Mouse (Mus musculus): ENCODE data around the gene 4921504E06Rik.

4921504E06Rik gene

DNA sequence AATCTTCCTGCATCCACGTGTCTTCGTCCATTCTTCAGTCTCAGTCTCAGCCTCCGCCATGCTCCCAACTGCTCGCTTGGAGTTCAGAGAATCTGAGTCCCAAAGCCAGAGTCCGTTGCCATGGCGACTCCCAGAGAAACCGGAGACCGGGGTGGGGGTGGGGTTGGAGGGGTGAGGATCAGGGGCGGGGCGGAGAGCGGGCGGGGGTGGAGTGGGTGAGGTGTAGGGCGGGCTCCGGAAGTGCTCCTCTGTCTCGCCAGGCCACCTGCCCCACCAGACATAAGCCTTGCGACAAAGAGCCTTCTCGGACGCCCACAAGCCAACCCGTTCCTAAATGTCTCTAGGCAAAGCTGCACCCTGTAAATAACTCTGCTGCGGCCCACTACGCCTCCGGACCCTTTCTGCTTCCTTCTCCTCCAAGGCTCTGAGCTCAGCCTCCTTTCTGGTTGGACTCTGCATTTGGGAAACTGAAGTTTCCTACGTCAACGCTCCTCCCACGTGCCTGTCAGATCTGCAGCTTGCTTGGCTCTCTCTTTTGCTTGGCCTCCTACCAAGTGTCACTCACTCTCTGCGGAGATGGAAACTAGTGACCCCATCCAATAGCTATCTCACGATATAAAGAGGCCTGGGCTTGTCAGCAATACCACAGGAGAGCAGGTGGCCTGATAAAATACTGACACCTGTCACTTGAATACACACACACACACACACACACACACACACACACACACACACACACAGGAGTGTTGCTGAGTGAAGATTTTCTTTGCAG, at the start of gene 4921504E06Rik:
Gene 4921504E06Rik, minus strand, starts transcription at position 94 of the 772 bp plus-strand sequence.
- DNase-seq (ENCODE audit: low spot score in 2 of 2) = peak; percentile 8 to 17

DNA sequence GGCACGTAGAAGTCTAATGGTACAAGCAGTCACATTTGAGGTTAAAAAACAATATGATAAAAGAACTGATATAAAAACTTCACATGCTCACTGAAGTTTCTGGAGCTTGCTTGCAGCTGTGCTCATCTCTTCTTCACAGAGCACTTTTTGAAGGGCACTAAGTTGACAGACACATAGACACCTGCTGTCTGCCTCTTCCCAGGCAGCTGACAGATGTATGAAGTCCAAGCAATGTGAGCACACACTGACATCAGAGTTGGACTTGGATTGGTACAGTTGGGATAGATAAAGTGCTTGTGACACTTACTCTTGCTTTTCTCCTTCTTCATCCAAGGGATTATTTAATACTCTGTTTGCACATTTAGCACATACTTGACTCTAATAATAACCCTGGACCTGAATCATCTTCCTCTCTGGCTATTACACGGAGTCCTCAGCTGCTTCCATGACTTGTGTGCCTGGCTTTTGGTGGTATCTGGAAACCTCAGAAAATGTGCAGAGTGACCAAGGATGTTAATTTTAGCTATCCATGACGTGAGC, 47.7 kb upstream of the 4921504E06Rik start:
- DNase-seq (ENCODE audit: low spot score in 2 of 2) = no peak

DNA sequence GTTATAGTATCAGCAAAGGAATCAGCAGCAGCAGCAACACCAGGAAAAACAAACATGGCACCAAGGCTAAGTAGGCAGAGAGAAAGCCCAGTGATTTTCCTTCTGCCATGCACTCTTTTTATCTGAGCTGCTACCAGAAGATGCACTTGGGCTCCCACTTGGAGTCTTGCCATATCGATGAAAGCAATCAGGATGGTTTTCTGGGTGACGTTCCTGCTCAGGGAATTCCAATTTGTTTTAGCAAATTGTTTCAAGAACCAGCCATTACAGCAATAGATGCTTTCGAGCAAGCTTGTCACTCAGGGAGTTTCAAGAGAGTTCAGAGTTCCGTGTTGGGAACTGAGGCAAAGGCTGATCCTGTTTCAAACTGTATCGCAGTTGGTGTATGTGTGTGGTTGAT, 47.1 kb upstream of the 4921504E06Rik start:
- DNase-seq (ENCODE audit: low spot score in 2 of 2) = no peak

GRCm38 (mm10) chr2:19599801-19600200, 46.1 kb upstream of the 4921504E06Rik start:
- DNase-seq (ENCODE audit: low spot score in 2 of 2) = no peak

DNA sequence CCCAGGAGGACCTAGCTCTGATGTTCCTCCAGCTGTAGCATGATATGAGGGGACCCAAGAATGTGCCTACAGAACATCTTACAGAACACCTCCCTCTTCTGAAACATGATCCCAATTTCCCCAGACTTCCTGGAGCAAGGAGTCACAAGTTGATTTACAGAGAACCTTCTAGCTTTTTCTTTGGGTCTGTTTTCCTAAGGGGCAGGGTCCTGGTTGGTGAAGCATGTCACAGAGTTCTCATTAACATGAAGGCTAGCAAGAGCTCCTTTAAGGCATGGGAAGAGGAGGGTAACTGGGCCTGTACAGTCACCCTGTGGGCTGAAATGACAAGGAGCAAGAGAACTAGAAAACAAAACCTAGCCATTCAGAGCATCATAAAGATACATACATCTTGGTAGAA, 43.3 kb upstream of the 4921504E06Rik start:
- DNase-seq (ENCODE audit: low spot score in 2 of 2) = no peak

DNA sequence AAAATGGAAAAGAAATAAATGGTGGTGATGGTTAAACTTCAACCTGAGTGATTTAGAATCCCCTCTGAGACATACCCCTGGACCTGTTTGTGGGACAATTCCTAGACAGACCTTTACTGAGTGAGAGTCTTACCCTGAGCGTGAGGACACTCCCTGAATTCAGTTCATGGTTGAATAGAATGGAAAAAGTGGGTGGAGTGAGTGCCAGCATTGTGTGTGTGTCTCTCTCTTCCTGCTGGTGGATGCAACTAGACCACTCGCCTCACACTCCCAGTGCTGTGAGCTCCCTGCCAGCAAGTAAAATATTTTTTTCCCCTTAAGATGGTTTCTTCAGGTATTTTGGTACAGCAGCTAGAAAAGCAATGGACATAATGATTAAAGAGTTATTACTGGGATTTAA, 42.7 kb upstream of the 4921504E06Rik start:
- no peak for DNase-seq (ENCODE audit: low spot score in 2 of 2)

DNA sequence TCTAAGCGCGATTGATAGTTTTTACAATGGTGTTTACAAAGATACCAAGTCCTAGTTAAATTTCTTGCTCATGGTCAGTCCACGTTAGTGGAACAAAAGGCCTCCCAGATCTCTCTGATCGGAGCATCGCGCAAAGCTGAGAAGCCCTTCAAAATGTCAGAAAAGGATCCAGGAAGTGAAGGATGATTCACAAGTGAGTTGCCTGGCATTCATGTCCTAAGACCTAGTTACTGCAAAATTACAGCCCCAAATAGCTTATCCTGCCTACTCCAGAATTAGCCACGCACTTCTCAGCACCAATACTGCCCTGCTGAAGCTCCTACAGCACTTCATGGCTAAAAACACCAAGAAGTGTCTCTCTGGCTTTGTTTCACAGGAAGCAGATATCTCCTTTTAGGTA, 41.1 kb upstream of the 4921504E06Rik start:
- no peak for DNase-seq (ENCODE audit: low spot score in 2 of 2)

DNA sequence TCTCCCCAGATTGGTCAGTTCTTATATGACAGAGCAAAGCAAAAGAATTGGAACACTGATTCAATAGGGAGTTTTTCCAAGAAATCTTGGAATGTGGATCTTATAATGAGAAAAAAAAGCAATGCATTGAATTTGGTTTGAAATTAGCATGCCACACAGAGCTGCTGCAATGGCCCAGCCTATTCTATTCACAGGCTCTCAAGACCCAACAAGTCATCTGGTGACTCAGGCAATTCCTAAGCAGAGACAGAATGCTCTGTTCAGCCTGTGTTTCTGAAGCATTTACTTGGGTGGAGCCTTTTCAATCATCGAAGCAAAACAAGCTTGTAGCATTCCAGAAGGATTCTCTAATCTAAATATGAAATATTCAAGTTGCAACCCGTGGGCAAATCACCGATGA, 26.1 kb upstream of the 4921504E06Rik start:
- DNase-seq (ENCODE audit: low spot score in 2 of 2) = no peak

DNA sequence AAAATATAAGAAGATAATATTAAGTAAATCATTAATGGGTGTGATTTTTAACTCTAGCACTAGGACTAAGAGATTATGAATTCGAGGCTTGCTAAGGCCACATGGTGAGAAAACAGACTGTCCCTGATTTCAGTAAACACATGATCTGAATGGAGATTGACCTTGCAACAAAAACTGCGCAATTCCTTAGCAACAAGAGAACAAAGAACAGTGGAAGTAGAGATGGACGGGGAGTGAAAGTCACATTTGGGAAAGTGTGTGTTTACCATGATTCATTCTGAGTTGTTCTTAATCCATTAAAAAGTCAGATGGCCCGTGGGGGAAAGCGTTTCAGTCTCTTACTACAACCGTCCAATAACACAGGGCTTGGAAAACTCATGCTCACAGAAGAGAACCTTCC, 25.5 kb upstream of the 4921504E06Rik start:
- no peak for DNase-seq (ENCODE audit: low spot score in 2 of 2)

- DNase-seq (ENCODE audit: low spot score in 2 of 2) = no peak
Measured at GRCm38 (mm10) chr2:19562114-19562829, 8.6 kb upstream of the 4921504E06Rik start.

GRCm38 (mm10) chr2:19560654-19561053, 6.9 kb upstream of the 4921504E06Rik start:
- no peak for DNase-seq (ENCODE audit: low spot score in 2 of 2)

DNA sequence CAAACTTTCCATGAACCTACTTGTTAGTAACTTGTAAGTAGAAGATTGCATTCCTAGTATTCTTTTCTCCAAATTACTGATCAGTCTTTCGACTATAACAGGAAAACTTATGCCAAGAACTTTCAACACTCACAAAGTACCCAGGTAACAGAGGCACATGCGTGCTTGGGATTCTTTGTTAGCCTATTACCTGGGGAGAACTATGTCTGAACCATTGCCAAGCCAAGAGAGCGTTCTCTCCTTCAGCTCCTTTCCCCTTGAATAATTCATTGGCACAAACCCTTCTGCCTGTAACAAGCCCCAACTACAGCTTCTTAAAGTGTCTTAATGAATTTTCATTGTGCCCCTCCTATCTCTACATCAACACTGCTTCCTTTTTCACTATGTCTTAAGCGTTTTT, 6.4 kb upstream of the 4921504E06Rik start:
- DNase-seq (ENCODE audit: low spot score in 2 of 2) = no peak

DNA sequence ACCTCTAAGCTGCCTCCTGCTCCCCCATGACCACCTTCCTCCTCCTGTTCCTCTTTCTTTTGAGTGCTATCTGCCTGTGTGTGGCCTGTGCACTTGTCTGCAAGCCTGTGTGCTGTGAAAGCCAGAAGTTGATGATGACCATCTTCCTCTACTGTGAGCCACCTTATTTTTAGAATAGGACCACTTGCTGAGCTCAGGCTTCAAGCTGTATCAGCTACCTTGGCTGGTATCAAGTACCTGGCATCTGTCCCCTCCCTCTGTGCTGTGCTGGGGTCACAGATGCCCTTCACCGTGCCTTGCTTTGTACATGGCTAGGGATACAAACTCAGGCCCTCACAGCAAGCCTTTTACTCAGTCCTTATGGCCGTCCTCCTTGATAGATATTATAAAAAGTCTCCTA, 2.3 kb downstream of the 4921504E06Rik start:
- DNase-seq (ENCODE audit: low spot score in 2 of 2) = no peak

DNA sequence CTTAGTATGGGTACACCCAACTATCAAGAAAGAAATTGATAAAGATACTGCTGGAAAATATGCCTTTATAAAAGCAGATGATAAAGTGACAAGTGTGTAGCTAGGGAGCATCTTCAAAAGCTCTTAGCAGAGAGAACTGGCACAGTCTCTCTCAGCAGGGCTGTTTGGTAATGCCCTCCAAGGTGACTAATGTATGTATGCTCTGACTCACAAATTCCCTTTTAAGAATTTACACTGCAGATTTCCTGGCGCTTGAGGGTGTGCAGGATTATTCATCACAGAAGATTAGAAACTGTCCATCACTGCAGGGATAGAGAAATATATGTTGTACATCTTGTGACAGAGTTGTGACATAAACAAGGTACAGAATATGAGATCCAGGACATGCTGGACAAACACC, 12.8 kb downstream of the 4921504E06Rik start:
- no peak for DNase-seq (ENCODE audit: low spot score in 2 of 2)

GRCm38 (mm10) chr2:19529428-19529827, 24.3 kb downstream of the 4921504E06Rik start:
- DNase-seq (ENCODE audit: low spot score in 2 of 2) = no peak

GRCm38 (mm10) chr2:19528797-19529196, 24.9 kb downstream of the 4921504E06Rik start:
- peak; percentile 8 to 29 for DNase-seq (ENCODE audit: low spot score in 2 of 2)

DNA sequence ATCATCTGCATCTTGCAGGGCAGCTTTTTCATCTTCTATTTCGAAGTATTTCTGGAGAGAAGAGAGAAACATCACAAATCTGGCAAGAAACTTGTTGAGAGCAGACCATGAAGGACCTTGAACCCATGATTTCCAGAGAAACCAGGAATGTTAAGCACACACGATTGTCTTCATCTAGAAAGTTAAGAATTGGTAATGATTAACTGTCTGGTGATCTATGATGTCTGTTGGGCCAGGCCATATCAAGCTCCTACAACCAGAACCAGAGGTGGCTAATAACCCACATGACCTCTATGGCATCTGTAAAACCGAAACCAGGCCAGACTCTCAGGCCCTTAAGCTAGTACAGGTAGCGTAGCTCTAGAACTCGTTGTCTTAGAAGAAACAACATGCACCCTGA, 29.6 kb downstream of the 4921504E06Rik start:
- DNase-seq (ENCODE audit: low spot score in 2 of 2) = no peak

GRCm38 (mm10) chr2:19521662-19522061, 32.1 kb downstream of the 4921504E06Rik start:
- DNase-seq (ENCODE audit: low spot score in 2 of 2) = no peak

DNA sequence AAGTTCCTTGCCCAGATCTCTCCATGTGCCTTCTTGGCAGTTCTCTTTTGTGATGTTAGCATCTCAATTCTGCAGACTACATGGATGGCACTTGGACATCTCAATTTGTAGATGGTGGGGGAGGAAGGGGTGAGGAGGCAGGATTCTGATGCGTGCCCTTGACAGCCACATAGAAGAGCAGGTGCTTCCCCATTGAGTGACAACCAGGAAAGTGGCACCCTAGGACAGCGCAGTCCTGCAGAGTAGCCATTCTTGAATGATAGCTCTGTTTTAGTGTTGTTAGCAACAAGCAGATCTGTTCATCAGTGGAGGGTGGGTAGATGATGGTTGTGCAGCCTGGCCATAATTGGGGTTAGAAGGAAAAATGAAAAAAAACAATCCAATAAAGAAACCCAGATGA, 33.1 kb downstream of the 4921504E06Rik start:
- DNase-seq (ENCODE audit: low spot score in 2 of 2) = no peak

DNA sequence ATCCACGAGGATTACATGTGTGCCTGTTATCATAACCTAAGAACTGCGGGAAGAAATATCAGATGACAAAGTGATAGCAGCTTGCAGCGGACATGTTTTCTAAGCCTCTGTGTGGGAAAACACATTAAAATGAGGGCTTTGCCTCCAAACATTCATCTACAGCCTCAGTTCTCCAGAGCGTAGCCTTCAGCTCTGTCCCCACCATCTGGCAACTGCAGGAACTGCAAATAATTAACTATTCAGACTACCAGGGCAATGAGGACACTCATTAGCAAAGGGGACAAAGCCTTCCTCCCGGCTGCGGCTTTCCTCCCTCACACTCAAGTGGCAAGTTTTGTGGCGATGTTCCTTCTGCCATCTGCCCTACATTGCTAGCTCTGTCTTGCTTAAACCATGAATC, 33.9 kb downstream of the 4921504E06Rik start:
- peak; percentile 20 to 34 for DNase-seq (ENCODE audit: low spot score in 2 of 2)

DNA sequence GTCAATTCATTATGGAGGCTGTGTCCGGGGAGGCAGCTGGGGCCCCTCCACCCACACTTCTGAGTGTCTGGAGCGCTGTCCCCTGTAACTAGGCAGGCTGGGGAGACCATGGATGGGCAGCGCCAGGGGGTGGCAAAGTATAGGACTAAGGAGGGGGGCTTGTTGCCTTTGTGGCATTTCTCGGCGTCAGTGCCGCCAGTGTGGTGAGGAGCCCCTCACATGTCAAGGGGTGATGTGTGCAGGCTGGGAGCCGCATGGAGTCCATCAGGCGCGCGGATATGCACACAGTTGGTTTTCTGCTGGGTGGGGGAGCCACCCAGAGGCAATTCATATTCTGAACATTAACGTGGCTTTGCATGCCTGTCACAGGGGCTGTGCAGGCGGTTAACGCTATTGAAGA, 35.8 kb downstream of the 4921504E06Rik start:
- no peak for DNase-seq (ENCODE audit: low spot score in 2 of 2)

DNA sequence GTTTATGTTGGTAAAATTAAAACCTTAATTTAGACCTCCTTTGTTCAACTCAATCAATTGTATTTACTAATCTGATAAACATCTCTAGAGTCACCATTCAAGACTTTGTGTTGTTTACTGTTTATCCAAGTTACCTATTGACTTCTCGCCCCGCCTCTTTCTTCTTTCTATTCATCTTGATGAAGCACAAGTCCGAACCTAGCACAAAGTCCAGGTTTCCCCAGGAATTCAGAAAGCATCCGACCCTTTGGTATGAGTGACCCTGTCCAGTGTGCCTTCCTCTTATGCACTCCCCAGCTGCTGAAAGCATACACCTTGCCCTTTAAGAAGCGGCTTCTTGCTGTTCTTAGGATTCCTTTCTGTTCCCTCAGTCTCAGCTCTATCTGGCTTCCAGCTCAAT, 41.3 kb downstream of the 4921504E06Rik start:
- DNase-seq (ENCODE audit: low spot score in 2 of 2) = no peak

DNA sequence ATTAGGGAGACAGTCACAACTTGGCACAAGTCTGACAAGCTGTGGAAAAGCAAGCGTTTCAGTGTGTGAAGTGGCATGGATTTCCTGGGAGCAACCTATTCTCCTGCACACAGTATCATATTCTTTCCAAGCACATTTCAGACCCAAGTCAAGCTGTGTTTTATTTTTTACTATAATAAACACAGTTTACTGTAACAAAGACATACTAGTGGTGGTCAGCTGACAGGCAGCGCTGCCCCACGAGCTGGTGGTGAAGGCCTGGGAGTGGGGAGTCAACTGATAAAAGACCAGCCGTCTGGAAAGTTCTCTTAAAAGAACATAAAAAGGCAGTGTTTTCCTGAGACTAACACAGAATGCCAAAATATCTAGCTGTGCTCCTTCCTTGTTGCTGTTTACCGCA, 42.7 kb downstream of the 4921504E06Rik start:
- DNase-seq (ENCODE audit: low spot score in 2 of 2) = no peak

All from urinary bladder, postnatal 36 days (tissue).